ENCODE assay signal across 9 mouse cellular contexts in the genomic region with DNA sequence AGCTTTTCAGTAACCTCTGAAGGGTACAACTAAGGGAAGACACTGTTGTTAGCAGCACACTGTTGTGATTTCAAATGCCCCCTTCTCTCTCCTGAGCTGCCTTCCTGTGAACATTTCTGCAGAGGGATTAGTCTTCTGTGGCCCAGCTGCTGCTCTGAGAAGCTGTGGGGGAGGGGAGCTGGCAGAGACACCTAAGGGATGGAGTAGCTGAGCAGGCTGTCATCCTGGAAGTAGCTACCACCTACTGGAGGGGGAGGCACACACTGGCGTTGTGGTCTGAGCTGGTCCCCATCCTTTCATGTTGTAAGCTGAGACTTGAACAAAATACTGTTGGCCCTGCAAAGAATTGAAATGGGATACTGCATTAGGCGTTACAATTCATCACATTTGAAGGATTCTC.
DNase-seq lines count a peak whose midpoint lies in the region; ATAC-seq lines count a peak whose summit lies in the region.
"Had no signal": no experiment of that assay in that cellular context is flagged by ENCODE, and none has a peak within 500 bp of the region (broad histone marks: within the 10 kb centered on the region; RNA-seq: fewer than 3 reads in every experiment).

No protein-coding gene starts in this region.

- WGBS in forebrain, embryonic 11.5 days, result 15% methylated on average over 2 of the region's 2 CpGs
- WGBS in forebrain, embryonic 15.5 days, result 37% methylated on average over 2 of the region's 2 CpGs
- 21% methylated on average over 2 of the region's 2 CpGs for WGBS in midbrain, embryonic 10.5 days
- 23% methylated on average over 2 of the region's 2 CpGs for WGBS in midbrain, embryonic 16.5 days

- no peaks in the 10 kb centered on the region for H3K36me3 ChIP-seq in forebrain, embryonic 11.5 days (ENCODE audit: control insufficient read depth, insufficient read depth, low read length)
- H3K36me3 ChIP-seq in forebrain, embryonic 15.5 days, result no peaks in the 10 kb centered on the region
- H3K36me3 ChIP-seq in midbrain, embryonic 10.5 days, result no peaks in the 10 kb centered on the region
- H3K36me3 ChIP-seq in midbrain, embryonic 16.5 days (ENCODE audit: control insufficient read depth, insufficient read depth, low read length), result no peaks in the 10 kb centered on the region

- no peaks in the 10 kb centered on the region for H3K9me3 ChIP-seq in forebrain, embryonic 11.5 days (ENCODE audit: control insufficient read depth, low read length)
- H3K9me3 ChIP-seq in forebrain, embryonic 15.5 days, result no peaks in the 10 kb centered on the region
- no peaks in the 10 kb centered on the region for H3K9me3 ChIP-seq in midbrain, embryonic 10.5 days (replicated peaks)
- no peaks in the 10 kb centered on the region for H3K9me3 ChIP-seq in midbrain, embryonic 16.5 days (replicated peaks; ENCODE audit: control insufficient read depth, low read length, poor library complexity, severe bottlenecking)

- DNase-seq in forebrain, embryonic 11.5 days (ENCODE audit: low spot score), result peak; percentile 53
- peak; percentile 52 for DNase-seq in midbrain, embryonic 10.5 days (ENCODE audit: low spot score)
- peak; percentile 41 to 72 for DNase-seq in left cerebral cortex, postnatal 14 days (ENCODE audit: low spot score in 2 of 2)
- DNase-seq in right cerebral cortex, postnatal 14 days, result peak; percentile 65
- no peak for DNase-seq in cerebellum, adult 11 months
- no peak for DNase-seq in kidney, adult 8-10 months
- DNase-seq: cerebellum, adult 11-12 months had no signal

- no peaks in the 10 kb centered on the region for H3K4me1 ChIP-seq in forebrain, embryonic 11.5 days (replicated peaks; ENCODE audit: control insufficient read depth, insufficient read depth, low read length)
- peaks cover 19% of the 10 kb centered on the region for H3K4me1 ChIP-seq in forebrain, embryonic 15.5 days
- peaks cover 30% of the 10 kb centered on the region for H3K4me1 ChIP-seq in midbrain, embryonic 10.5 days
- peaks cover 3% of the 10 kb centered on the region; the same call in 1 of the 2 replicates for H3K4me1 ChIP-seq in midbrain, embryonic 16.5 days (ENCODE audit: control insufficient read depth, insufficient read depth, low read length)

- H3K4me3 ChIP-seq in forebrain, embryonic 11.5 days (ENCODE audit: low read depth, low read length), result no peak overlapping the region
- no peak overlapping the region for H3K4me3 ChIP-seq in forebrain, embryonic 15.5 days
- H3K4me3 ChIP-seq in midbrain, embryonic 10.5 days, result no peak overlapping the region
- no peak overlapping the region for H3K4me3 ChIP-seq in midbrain, embryonic 16.5 days (ENCODE audit: low read depth, low read length)

- no peak overlapping the region for H3K27ac ChIP-seq in forebrain, embryonic 11.5 days (ENCODE audit: low read depth, low read length)
- no peak overlapping the region for H3K27ac ChIP-seq in forebrain, embryonic 15.5 days (replicated peaks)
- H3K27ac ChIP-seq in midbrain, embryonic 10.5 days (replicated peaks), result peak overlapping the region; percentile 65
- no peak overlapping the region for H3K27ac ChIP-seq in midbrain, embryonic 16.5 days (ENCODE audit: low read length)

- ATAC-seq in forebrain, embryonic 11.5 days (replicated peaks; ENCODE audit: low FRiP score), result 0 out of 2 replicates have a peak, but pooled peaks have one; percentile 18
- no peak for ATAC-seq in forebrain, embryonic 15.5 days (replicated peaks)
- no peak for ATAC-seq in midbrain, embryonic 16.5 days

- no peak overlapping the region for H3K4me2 ChIP-seq in forebrain, embryonic 11.5 days (ENCODE audit: low read depth, low read length, severe bottlenecking)
- H3K4me2 ChIP-seq in forebrain, embryonic 15.5 days (replicated peaks), result no peak overlapping the region
- no peak overlapping the region for H3K4me2 ChIP-seq in midbrain, embryonic 16.5 days (ENCODE audit: low read length)

- H3K9ac ChIP-seq in forebrain, embryonic 11.5 days (ENCODE audit: low read length), result no peak overlapping the region
- no peak overlapping the region for H3K9ac ChIP-seq in forebrain, embryonic 15.5 days (replicated peaks)
- no peak overlapping the region for H3K9ac ChIP-seq in midbrain, embryonic 16.5 days (ENCODE audit: low read depth, low read length)

- intact Hi-C loops in left cerebral cortex, postnatal 14 days (cut with DNase I), result no loop called here

- no peaks in the 10 kb centered on the region for H3K27me3 ChIP-seq in forebrain, embryonic 11.5 days (ENCODE audit: control insufficient read depth, insufficient read depth, low read length)
- H3K27me3 ChIP-seq in forebrain, embryonic 15.5 days, result no peaks in the 10 kb centered on the region
- no peaks in the 10 kb centered on the region for H3K27me3 ChIP-seq in midbrain, embryonic 10.5 days (ENCODE audit: low read depth, poor library complexity, severe bottlenecking)
- H3K27me3 ChIP-seq in midbrain, embryonic 16.5 days (ENCODE audit: control insufficient read depth, insufficient read depth, low read depth, low read length), result no peaks in the 10 kb centered on the region

Comparison
In these comparisons a context has a peak if more than half of its experiments do, and no peak if none do; other contexts are left out.
1. DNase-seq: peak in forebrain, embryonic 11.5 days (single experiment), midbrain, embryonic 10.5 days (single experiment), left cerebral cortex, postnatal 14 days (2 of 2) and right cerebral cortex, postnatal 14 days (single experiment); none in cerebellum, adult 11 months (single experiment) and kidney, adult 8-10 months (0 of 2).